Mouse (Mus musculus) ovary, adult 18-20 months (tissue): ENCODE data around the gene Rnaset2a.
"Not testable (repeated sequence)": the region's sequence is repeated elsewhere in the genome, so short reads cannot be mapped to it uniquely, and the experiment has no call there.

Source experiments
- DNase-seq: peaks from one replicate; pipeline ENCODE4 v3.0.0; 2022; ENCODE audit warnings: low spot score, mixed read lengths

Rnaset2a gene

GRCm38 (mm10) chr17:8138116-8138515 lies 9.8 kb downstream of the Rnaset2a start:
- DNase-seq = not testable (repeated sequence)

- not testable (repeated sequence) for DNase-seq
Observed at GRCm38 (mm10) chr17:8130849-8131248, 17.0 kb downstream of the Rnaset2a start.

GRCm38 (mm10) chr17:8129578-8129977 lies 18.3 kb downstream of the Rnaset2a start:
- not testable (repeated sequence) for DNase-seq

GRCm38 (mm10) chr17:8128326-8128993 lies 19.4 kb downstream of the Rnaset2a start:
- not testable (repeated sequence) for DNase-seq

- not testable (repeated sequence) for DNase-seq
Observed at GRCm38 (mm10) chr17:8124586-8124985, 23.3 kb downstream of the Rnaset2a start.

- DNase-seq = not testable (repeated sequence)
Observed at GRCm38 (mm10) chr17:8122974-8123373, 24.9 kb downstream of the Rnaset2a start.

GRCm38 (mm10) chr17:8116928-8117327 lies 31.0 kb downstream of the Rnaset2a start:
- DNase-seq = not testable (repeated sequence)

- not testable (repeated sequence) for DNase-seq
Observed at GRCm38 (mm10) chr17:8116378-8116777, 31.5 kb downstream of the Rnaset2a start.

GRCm38 (mm10) chr17:8112199-8112598 lies 35.7 kb downstream of the Rnaset2a start:
- not testable (repeated sequence) for DNase-seq

GRCm38 (mm10) chr17:8101297-8101609 lies 46.6 kb downstream of the Rnaset2a start:
- not testable (repeated sequence) for DNase-seq

- not testable (repeated sequence) for DNase-seq
Observed at GRCm38 (mm10) chr17:8100405-8101296, 47.2 kb downstream of the Rnaset2a start.

- not testable (repeated sequence) for DNase-seq
Observed at GRCm38 (mm10) chr17:8096199-8096598, 51.7 kb downstream of the Rnaset2a start.

- DNase-seq = not testable (repeated sequence)
Observed at GRCm38 (mm10) chr17:8095653-8096052, 52.2 kb downstream of the Rnaset2a start.

- not testable (repeated sequence) for DNase-seq
Observed at GRCm38 (mm10) chr17:8092537-8093526, 55.1 kb downstream of the Rnaset2a start.

- not testable (repeated sequence) for DNase-seq
Observed at GRCm38 (mm10) chr17:8091320-8091719, 56.6 kb downstream of the Rnaset2a start.

GRCm38 (mm10) chr17:8069847-8070246 lies 78.0 kb downstream of the Rnaset2a start:
- DNase-seq = not testable (repeated sequence)
